Mouse (Mus musculus): ENCODE data around the gene Tex14.

Tex14 gene

DNA sequence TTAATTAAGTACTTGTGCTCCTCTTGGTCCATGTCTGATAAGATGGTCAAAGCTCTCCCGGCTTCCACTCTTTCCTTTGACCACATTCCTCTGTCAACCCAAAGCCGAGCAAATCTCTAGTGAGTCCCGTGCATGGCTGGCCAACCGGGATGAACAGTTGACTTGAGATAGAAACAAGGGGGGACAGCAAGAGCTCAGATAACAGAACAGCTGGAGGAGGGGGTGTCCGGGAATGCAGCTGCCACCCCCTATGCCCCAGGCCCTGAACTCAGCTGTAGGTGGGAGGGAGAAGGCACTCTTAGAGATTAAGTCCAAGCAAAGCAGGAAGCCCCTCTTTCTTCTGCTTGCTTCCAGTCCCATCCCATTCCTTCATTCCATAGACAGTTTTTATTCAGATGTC lies 165.9 kb downstream of the Tex14 start:
- DNase-seq (ENCODE audit: low read depth, low spot score) = no peak

DNA sequence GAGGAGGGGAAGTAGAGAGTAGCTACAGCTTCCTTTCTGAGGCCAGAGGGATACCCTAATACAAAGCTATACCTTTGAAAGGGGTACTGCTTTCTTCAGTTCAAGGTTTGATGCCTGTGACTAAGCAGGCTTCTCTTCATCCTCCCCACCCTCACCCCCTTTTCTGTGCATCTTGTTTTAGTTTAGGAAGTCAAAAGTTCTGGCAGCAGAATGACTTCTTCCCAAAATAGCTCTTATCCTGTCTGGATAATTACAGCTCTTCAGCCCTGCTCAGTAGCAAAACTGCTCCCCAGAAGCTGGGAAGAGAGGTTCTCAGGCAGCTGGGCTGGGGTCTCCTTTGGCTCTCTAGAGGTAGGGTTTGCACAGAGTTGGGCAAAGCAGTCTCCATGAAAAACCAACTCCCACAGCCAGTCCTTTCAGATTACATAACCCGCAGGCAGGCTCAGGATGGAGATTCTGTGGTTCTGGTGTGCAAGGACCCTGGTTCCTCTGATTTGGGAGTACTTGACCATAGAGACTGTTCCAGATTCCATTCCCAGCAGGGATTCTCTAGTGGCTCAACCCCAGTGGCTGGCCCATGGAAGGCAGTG lies 166.6 kb downstream of the Tex14 start:
- no peak for DNase-seq (ENCODE audit: low read depth, low spot score)

DNA sequence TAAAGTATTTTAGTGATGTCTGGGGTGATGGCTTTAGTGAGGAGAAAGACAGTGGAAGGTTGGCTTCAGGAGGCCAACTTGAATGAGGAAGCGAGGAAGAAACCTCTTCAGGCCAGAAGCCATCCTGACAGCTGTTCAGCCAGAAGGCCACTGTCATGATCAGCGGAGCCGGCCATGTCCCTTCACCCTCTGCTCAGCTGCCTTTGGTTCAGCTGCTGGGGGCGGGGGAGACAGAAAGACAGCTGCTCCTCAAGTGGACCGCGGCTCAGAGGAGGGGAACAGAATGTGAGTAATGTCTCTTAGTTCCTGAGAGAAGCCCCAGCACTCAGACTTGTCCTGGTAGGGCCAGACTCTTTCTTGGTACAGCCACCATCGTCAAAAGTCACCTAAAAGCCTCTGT lies 168.9 kb downstream of the Tex14 start:
- no peak for DNase-seq (ENCODE audit: low read depth, low spot score)

DNA sequence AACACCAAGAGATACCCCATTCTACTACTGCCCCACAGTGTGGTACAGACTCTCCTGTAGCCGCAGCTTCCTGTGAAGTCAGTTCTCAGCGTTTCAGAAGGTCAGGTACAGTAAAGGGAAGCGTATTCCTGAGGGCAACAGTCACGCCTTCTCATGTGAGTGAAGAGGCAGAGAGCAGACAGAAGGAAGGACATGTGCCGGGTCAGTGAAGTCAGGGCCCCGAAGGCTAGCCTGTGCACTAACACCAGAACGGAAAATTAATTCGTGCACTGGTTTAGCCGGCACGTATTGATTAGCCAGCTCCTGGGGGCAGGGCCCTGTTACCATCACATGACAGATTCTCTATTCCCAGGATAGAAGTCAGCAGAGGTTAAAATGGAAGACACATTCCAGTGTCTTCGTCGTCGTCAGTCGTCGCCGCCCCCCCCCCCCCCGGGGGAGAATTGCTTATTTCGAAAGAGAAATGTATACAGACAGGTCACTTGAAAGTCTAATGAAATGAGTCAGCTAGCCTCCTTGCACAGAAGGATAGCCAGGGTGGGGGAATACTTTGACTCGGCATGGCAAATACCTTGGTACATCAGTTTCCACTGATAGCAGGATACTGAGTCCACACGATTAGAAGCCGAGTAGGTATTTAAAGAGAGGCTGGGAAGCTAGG lies 169.8 kb downstream of the Tex14 start:
- no peak for DNase-seq (ENCODE audit: low read depth, low spot score)

DNA sequence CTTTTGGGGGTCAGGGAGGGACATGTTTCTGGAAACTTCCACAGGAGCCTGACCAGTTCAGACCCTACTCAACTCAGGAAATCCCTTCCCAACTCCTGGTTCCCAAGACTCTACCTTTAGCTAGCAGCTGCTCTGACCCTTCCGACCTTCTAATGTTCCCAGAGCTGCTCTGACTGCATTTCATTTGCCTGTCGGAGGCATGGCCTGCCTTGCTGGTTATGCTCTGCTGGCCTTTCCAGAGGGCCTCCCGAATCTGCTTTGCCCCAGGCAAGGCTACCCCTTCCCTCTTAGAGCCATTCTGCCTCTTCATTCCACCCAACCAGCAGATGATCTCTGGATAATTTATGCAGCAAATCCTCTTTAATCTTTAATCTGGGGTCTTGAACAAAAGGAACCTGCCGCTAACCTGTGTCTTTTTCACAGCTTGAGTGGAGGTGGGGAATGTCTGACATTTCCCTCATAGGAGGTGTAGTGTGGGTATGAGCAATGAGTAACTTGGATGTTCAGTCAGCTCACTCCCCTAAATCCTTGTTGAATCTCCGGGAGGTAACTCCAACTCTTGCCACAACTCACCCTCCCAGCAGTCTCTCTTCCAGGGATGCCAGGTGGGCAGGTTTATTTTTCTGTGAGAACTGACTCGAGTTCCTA lies 172.9 kb downstream of the Tex14 start:
- no peak for DNase-seq (ENCODE audit: low read depth, low spot score)

DNA sequence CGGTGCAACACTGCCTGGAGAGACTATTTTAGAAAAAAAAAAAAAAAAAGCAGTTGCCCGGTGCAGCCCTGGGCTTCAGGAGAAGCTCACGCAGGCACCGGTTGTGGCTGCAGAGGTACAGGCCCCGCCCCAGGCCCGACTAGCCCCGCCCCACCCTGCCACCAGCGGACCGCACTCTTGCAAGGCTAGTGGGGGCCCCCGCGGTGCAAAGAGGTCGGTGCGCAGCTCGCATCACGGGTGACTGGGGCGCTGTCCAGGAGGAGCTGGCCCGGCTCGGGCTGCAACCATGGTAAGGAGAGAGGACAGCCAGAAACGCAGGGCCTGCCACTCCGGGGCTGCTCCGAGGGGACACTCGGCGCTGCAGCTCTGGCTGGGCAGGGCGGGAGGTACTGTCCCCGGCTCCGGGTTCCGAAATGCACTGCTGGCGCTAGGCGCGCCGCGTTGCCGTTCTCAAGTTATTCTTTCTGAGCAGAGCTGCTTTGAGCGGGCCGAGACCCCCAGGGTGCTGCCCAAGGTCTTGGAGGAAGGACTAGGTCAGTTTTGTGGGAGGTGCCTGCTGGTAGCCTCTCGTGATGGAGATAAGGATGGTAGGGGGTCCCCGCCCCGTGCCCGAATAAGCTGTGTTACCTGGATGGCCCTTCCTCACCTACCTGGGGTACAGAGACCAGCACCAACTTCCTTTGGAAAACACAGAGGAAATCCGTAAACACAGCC lies 173.5 kb downstream of the Tex14 start:
- no peak for DNase-seq (ENCODE audit: low read depth, low spot score)

DNA sequence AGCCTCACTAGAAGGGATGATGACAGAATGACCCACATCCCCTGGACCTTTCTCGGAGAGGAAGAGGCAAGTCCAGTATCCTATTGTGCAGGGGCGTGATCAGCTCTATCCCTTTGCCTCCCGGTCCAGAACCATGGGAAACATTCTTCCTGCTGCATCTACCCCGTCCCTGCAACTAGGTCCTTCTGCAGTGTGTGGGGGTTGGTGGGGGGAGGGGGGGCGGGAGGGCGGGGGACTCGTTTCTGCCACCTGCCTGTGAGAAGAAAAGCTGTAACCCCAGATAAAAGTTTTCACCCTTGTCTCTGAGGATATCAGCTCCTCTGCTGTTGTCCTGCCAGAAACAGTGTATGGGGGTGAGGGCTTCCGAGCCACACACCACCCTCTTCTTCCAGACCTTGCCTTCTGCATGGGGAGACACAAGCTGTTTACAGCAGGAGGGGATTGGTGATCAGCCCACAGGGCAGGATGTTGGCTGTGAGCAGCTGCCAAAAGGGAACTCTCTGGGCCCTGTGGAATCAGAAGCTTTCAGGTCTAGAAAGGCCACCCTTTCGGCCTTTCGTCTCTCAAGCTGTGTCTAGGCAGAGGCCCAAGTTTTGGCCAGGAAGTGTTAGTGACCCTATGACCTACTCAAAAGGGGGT lies 174.2 kb downstream of the Tex14 start:
- no peak for DNase-seq (ENCODE audit: low read depth, low spot score)

DNA sequence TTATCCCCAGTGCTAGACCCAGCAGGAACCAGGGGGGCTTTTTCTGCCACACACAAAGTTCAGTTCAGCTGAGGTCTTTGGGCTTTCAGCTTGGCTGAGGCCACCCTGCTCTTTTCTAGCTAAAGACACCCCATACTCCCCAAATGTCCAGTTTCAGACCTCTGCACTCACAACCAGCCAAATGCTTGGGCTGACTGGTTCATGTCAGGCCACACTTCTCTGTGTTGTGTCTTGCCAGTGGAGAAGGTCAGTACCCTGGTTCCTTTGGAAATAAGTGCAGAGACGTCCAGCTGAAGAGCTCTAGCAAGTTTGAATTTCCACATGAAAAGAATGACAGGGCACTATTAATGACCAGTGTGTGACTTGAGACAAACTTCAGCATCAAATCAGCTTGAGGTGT lies 174.8 kb downstream of the Tex14 start:
- DNase-seq (ENCODE audit: low read depth, low spot score) = no peak

DNA sequence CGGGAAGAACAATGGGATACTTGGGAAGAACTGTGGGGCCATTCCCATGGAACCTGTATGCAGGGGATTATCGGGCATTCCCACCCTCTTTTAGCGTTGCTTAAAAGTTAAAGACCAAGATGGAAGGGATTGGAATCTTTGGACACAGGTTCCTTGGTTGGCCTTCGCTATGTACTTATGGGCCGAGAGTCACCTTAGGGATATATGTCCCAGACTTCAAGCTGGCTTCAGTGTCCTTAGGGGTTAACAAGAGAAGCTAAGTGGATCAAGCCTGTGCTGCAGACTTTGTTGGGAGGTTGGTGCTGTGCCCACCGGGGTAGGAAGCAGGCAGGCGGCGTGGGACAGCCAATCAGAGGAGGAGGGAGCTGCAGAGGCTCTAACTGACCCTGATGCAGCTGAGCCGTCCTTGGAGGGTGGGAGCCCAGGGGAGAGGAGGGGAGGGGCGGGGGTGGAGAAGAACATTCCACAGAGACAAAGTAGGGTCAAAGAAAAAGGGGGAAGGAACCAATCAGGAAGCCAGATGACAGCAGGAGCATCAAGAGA lies 175.7 kb downstream of the Tex14 start:
- DNase-seq (ENCODE audit: low read depth, low spot score) = no peak

DNA sequence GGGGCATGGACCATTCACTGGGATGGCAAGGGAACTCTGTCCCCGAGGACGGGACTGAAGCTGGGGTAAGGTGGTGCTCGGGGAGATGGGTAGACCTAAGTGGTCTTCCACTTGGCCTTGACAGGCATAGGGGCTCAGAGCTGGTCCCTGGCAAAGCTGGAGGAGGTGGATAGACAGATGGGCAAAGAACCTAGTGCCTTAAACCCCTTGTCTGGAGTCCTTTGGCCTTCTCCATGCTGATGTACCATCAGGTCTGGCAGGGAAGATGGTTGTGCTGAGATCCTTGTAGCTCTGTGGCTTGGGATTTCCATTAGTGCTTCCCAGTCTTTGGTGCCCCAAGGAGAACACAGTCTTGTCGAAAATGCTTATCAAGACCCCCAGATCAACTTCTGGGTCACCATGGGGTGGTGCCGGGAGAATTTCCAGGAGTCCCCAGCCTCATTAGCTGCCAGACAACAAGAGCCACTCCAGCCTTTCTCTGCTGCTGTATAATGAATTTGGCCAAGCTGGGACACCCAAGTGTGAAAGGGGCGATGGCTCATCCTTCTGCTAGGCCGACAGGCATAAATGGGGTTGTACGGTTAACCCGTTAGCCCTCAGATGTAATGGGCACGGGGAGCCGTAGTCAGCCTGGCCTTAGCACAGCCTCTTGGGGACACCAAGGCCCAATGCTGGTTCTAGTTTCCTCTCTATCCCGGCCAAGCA lies 176.4 kb downstream of the Tex14 start:
- DNase-seq (ENCODE audit: low read depth, low spot score) = no peak

DNA sequence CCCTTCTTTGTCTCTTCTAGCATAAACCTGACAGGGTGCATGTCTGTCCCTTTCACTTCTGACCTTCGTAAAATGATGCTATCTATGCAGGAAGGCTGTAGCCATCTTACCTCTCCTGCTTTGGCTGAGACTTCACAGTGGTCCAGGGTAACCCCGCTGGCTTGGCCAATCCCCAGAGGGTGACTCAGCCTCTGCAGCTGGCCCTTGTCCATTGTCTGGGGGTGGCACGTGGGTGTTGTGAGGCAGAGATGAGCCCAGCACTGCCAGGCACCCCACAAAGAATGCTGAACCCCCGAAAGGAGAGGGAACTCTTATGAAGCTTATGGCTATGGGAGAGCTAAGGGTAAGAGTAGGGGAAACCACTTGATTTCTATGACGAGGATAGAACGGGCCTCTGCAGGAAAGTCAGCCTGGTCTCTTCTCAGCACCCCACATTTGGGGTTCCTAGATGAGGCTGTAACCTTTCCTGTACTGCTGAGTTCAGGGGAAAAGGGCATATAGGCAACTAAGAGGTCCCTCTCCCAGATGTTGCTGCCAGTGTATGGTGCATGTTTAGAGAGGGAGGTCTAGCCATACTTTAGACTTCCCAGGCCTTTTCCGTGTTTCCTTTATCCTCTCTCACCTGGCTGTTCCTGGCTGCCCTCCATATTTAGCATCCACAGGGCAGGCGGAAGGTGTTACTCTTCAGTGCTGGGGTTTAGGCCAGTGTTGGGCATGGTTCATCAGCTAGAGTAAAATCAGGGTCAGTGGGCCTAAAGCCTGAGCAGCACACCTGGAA lies 177.3 kb downstream of the Tex14 start:
- peak; percentile 43 for DNase-seq (ENCODE audit: low read depth, low spot score)

DNA sequence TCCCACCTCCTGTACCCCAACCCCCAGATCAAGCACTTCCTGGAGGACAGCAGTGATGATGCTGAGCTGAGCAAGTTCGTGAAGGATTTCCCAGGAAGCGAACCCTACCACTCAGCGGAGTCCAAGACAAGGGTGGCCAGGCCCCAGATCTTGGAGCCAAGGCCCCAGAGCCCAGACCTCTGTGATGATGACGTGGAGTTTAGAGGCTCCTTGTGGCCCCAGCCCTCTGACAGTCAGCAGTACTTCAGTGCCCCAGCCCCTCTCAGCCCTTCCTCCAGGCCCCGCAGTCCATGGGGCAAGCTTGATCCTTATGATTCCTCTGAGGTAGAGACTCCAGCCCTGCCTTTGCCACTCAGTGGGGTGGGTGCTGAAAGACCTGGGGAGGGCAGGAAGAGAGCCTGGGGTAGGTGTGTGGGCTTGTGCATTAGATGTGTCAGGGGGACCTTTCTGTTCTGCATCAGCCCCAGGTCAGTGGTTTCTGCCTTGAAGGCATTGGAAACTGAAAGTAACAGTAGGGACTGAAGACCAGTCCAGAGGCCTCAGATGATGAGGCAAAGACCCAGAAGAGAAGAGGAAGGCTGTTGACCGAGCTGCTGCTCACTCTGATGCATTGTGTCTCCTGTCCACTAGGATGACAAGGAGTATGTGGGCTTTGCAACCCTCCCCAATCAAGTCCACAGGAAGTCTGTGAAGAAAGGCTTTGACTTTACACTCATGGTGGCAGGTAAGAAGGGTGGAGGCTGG lies 178.6 kb downstream of the Tex14 start:
- no peak for DNase-seq (ENCODE audit: low read depth, low spot score)

DNA sequence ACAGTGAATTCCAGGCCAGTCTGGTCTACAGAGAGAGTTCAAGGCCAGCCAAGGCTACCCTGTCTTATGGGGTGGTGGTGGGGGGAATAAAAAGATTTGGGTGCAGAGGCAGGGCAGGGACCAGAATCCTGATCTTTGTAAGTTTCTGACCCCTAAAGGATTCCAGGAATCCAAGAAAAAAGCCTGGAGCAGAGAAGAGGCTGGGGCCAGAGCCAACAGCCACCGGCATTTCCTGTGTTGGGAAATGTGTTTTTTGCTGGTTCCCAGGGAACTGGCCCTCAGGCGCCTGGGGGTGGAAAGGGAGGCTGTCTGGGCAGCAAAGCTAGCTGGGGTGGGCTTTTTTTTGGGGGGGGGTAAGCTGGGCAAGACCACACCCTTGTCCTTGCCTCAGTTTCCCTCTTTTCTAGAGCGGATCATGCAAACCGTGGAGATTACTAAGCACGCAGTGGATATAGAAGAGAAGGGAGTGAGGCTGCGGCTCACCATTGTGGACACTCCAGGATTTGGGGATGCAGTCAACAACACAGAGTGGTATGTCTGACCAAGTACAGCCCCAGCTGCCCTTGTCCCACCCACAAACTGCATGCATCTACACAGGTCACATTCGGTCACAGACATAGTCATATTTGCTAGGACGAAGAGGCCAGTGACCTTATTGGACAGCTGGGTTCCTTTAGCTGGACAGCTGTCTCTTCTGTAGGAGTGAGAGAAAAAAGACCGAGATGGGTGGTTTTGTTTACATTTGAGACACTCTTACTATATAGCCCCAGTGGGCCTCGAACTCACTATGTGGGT lies 180.0 kb downstream of the Tex14 start:
- peak; percentile 76 for DNase-seq (ENCODE audit: low read depth, low spot score)

DNA sequence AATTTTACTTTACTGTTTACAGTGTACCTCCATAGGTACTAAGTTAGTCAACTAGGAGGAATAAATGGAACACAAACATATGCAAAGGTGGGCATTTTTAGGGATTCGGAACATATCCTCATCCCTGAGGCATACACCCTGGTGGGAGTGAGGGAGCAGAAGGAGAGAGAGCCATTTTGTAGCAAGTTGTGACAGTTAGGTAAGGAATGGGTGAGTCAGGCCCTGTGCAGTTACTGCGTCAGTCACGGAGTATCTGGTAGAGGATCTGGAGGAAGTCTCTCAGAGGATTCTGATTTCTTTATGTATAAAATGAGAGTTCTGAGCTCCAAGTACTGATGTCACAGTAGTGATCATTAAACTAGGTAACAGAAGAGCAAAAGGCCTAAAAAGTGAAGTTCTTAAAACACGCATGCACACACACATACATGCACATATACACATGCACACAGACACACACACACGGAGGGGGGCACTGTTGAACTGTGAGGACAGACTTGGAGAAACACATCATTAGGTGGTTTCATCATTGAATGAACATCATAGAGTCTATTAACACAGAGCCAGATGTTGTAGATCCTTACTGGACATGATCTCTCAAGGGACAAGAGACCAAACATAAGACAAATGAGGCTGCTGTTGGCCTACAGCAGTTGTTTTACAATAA lies 182.5 kb downstream of the Tex14 start:
- peak; percentile 58 for DNase-seq (ENCODE audit: low read depth, low spot score)

DNA sequence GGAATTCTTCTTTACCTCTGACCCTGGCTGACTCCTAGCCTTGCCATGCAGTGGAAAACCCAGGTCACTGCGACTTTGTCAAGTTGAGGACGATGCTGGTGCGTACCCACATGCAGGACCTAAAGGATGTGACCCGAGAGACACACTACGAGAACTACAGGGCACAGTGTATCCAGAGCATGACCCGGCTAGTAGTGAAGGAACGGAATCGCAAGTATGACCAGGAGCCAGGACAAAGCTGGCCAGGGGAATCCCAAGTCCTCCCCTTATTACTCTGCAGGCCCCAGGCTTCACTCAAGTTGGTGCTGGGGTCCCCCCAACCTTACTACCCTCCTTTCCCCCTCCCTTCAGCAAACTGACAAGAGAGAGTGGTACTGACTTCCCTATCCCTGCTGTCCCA lies 184.7 kb downstream of the Tex14 start:
- DNase-seq (ENCODE audit: low read depth, low spot score) = no peak

DNA sequence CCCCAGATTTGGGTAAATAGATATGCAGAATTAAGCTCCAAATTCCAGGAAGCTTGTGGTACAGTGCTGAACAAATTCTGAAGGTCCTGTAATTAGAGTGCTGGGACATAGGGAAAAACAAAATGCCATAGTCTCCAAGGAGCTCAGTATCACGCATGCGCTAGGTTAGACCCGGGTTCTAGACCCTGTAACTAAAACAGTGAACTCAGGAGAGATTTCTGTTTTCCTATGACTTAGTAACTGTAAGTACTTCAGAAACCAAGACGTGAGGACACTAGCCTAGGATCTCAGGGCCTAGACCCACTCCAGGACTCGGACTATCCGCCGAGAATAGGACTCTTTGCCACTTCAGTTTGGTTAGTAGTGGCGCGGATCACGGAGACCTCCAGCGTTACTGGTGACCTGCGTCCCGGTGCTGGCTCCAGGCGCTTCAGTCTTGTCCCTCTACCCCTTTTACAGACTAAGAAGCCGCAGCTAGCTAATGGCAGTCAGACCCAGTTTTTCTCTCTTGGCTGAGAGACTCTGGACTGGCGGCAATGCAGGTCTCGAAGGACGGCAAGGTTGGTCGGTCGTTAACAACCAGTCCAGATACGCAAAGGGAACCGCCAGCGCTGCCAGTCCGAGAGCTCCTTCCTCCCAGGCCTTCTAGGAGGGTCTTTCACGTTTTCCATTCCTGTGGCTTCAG lies 186.1 kb downstream of the Tex14 start:
- DNase-seq (ENCODE audit: low read depth, low spot score) = no peak

DNA sequence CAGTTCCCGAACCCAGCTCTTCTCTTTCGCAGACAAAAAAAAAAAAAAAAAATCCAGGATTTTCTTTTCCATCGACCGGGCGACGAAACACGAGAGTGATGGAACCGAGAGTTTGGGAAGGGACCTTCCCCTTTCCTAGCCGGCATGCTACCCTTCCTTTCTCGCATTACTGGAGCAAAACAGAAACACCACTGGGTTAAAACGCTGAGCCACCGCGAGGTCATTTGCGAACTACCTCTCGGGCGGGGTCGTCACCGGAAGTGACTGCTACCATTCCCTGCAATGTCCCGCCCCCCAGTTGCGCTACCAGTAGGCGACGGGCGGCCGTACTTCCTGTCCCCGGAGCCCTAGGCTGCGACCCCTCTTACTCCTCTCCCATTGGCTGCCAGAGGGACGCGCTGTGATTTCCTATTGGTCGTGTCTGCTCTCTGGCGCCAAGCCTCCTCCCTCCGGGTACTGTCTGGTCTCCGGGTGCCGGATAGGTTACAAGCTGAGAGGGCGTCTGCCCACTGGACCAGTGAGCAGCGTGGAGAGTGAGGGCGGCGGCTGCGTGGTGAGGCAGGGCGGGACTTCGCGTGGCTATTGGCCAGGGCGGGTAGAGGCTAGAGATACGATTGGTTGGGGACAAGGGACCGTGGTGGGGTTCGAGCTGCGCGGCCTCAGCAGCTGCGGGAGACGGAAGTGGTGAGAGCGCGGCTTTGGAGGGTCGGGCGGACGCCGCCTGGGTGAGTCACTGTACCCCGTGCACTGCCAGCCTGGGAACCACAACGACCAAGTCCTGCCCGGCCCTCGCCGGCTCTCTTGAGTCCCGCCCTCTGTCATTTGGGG lies 186.9 kb downstream of the Tex14 start, which contains the start of gene Mtmr4:
Gene Mtmr4 (plus strand): TSS at position 637 of the 828 bp plus-strand sequence.
- peak; percentile 100 for DNase-seq (ENCODE audit: low read depth, low spot score)

All from 3T3-L1 (cell line).